Mouse (Mus musculus) bone marrow, adult 2 months (tissue): ENCODE results near the gene Slc44a2.

Experiments used
- CTCF ChIP-seq: fragments of 200-500 bp; IDR thresholded peaks from 2 replicates; pipeline ENCODE4 v1.5.1; 2011; ENCODE audit warnings: low read length, control low read depth; ENCODE audit not compliant: control insufficient read depth, insufficient read depth
- POLR2A ChIP-seq: fragments of 200-500 bp; IDR thresholded peaks from 2 replicates; pipeline ENCODE4 v1.6.1; 2011; ENCODE audit warnings: low read depth, mild to moderate bottlenecking, control low read depth, low read length, borderline replicate concordance; ENCODE audit not compliant: control insufficient read depth

- TF ChIP-seq CTCF, result no peak
- no peak for TF ChIP-seq POLR2A
Measured at GRCm38 (mm10) chr9:21403745-21404144, 83.2 kb downstream of the Slc44a2 start.
